Mouse (Mus musculus): ENCODE measurements at regions not wholly inside any gene's neighbourhood (a gene's known extent, or its start where the extent isn't known, plus 50 kb on each side); places are given as distances from the start of the nearest gene placed in this dataset.

- DNase-seq (ENCODE audit: low spot score), result no peak
Measured at GRCm38 (mm10) chr7:39750448-39750847, 232.9 kb downstream of the Zfp619 start.

GRCm38 (mm10) chr7:39764366-39764765 lies 246.8 kb downstream of the Zfp619 start:
- H3K9ac ChIP-seq (ENCODE audit: low read length), result no peak overlapping the region
- DNase-seq (ENCODE audit: low spot score) (no peak), ATAC-seq (replicated peaks; ENCODE audit: low FRiP score, low TSS enrichment, low read depth) (no peak)
- H3K4me2 ChIP-seq (ENCODE audit: low read length), result no peak overlapping the region
- H3K27ac ChIP-seq (ENCODE audit: low read depth), result no peak overlapping the region
- no peaks in the 10 kb centered on the region for H3K27me3 ChIP-seq (replicated peaks; ENCODE audit: control insufficient read depth, insufficient read depth, low read length)
- no peak overlapping the region for H3K4me3 ChIP-seq (ENCODE audit: low read depth, low read length)
- H3K9me3 ChIP-seq (ENCODE audit: control insufficient read depth, low read length), result no peaks in the 10 kb centered on the region
- no peaks in the 10 kb centered on the region for H3K36me3 ChIP-seq (ENCODE audit: control insufficient read depth, insufficient read depth, low read length)
- H3K4me1 ChIP-seq (replicated peaks; ENCODE audit: control insufficient read depth, insufficient read depth, low read length), result no peaks in the 10 kb centered on the region
- WGBS, result 85% methylated on average over 2 of the region's 2 CpGs

More at GRCm38 (mm10) chr7:39750448-39750847, 232.9 kb downstream of the Zfp619 start:
- Histone ChIP-seq H3K4me1 (replicated peaks; ENCODE audit: control insufficient read depth, insufficient read depth, low read length) (no peaks in the 10 kb centered on the region), H3K36me3 (ENCODE audit: control insufficient read depth, insufficient read depth, low read length) (no peaks in the 10 kb centered on the region), H3K4me3 (ENCODE audit: low read depth, low read length) (no peak overlapping the region), H3K27me3 (replicated peaks; ENCODE audit: control insufficient read depth, insufficient read depth, low read length) (no peaks in the 10 kb centered on the region), H3K9me3 (ENCODE audit: control insufficient read depth, low read length) (no peaks in the 10 kb centered on the region), H3K4me2 (ENCODE audit: low read length) (no peak overlapping the region), H3K9ac (ENCODE audit: low read length) (no peak overlapping the region), H3K27ac (ENCODE audit: low read depth) (no peak overlapping the region)
- 81% methylated on average over 7 of the region's 7 CpGs for WGBS
- no peak for ATAC-seq (replicated peaks; ENCODE audit: low FRiP score, low TSS enrichment, low read depth)

- Histone ChIP-seq H3K36me3 (ENCODE audit: control insufficient read depth, insufficient read depth, low read length) (no peaks in the 10 kb centered on the region), H3K4me3 (ENCODE audit: low read depth, low read length) (no peak overlapping the region), H3K9ac (ENCODE audit: low read length) (no peak overlapping the region), H3K9me3 (ENCODE audit: control insufficient read depth, low read length) (no peaks in the 10 kb centered on the region), H3K4me1 (replicated peaks; ENCODE audit: control insufficient read depth, insufficient read depth, low read length) (no peaks in the 10 kb centered on the region), H3K4me2 (ENCODE audit: low read length) (no peak overlapping the region), H3K27me3 (replicated peaks; ENCODE audit: control insufficient read depth, insufficient read depth, low read length) (no peaks in the 10 kb centered on the region), H3K27ac (ENCODE audit: low read depth) (no peak overlapping the region)
- DNase-seq (ENCODE audit: low spot score), result no peak
- WGBS, result 86% methylated on average over 5 of the region's 5 CpGs
- ATAC-seq (replicated peaks; ENCODE audit: low FRiP score, low TSS enrichment, low read depth), result no peak
Measured at GRCm38 (mm10) chr7:39765094-39765493, 247.5 kb downstream of the Zfp619 start.

GRCm38 (mm10) chr7:39773291-39773690 lies 255.7 kb downstream of the Zfp619 start:
- H3K4me2 ChIP-seq (ENCODE audit: low read length), result no peak overlapping the region
- H3K27me3 ChIP-seq (replicated peaks; ENCODE audit: control insufficient read depth, insufficient read depth, low read length), result no peaks in the 10 kb centered on the region
- no peak overlapping the region for H3K27ac ChIP-seq (ENCODE audit: low read depth)
- H3K9ac ChIP-seq (ENCODE audit: low read length), result no peak overlapping the region
- no peaks in the 10 kb centered on the region for H3K36me3 ChIP-seq (ENCODE audit: control insufficient read depth, insufficient read depth, low read length)
- no peaks in the 10 kb centered on the region for H3K4me1 ChIP-seq (replicated peaks; ENCODE audit: control insufficient read depth, insufficient read depth, low read length)
- H3K4me3 ChIP-seq (ENCODE audit: low read depth, low read length), result no peak overlapping the region
- no peak for DNase-seq (ENCODE audit: low spot score)
- WGBS, result 86% methylated on average over 6 of the region's 6 CpGs
- H3K9me3 ChIP-seq (ENCODE audit: control insufficient read depth, low read length), result no peaks in the 10 kb centered on the region
- no peak for ATAC-seq (replicated peaks; ENCODE audit: low FRiP score, low TSS enrichment, low read depth)

GRCm38 (mm10) chr7:39789321-39789720 lies 271.8 kb downstream of the Zfp619 start:
- Histone ChIP-seq H3K4me2 (ENCODE audit: low read length) (no peak overlapping the region), H3K4me1 (replicated peaks; ENCODE audit: control insufficient read depth, insufficient read depth, low read length) (no peaks in the 10 kb centered on the region), H3K27me3 (replicated peaks; ENCODE audit: control insufficient read depth, insufficient read depth, low read length) (no peaks in the 10 kb centered on the region), H3K27ac (ENCODE audit: low read depth) (no peak overlapping the region), H3K9me3 (ENCODE audit: control insufficient read depth, low read length) (no peaks in the 10 kb centered on the region), H3K9ac (ENCODE audit: low read length) (no peak overlapping the region), H3K36me3 (ENCODE audit: control insufficient read depth, insufficient read depth, low read length) (no peaks in the 10 kb centered on the region), H3K4me3 (ENCODE audit: low read depth, low read length) (no peak overlapping the region)
- ATAC-seq (replicated peaks; ENCODE audit: low FRiP score, low TSS enrichment, low read depth) (no peak), DNase-seq (ENCODE audit: low spot score) (no peak)
- 82% methylated on average over 4 of the region's 4 CpGs for WGBS

- WGBS, result 86% methylated on average over 4 of the region's 4 CpGs
- Histone ChIP-seq H3K9me3 (ENCODE audit: control insufficient read depth, low read length) (no peaks in the 10 kb centered on the region), H3K4me3 (ENCODE audit: low read depth, low read length) (no peak overlapping the region), H3K27me3 (replicated peaks; ENCODE audit: control insufficient read depth, insufficient read depth, low read length) (no peaks in the 10 kb centered on the region), H3K4me2 (ENCODE audit: low read length) (no peak overlapping the region), H3K9ac (ENCODE audit: low read length) (no peak overlapping the region), H3K36me3 (ENCODE audit: control insufficient read depth, insufficient read depth, low read length) (no peaks in the 10 kb centered on the region), H3K4me1 (replicated peaks; ENCODE audit: control insufficient read depth, insufficient read depth, low read length) (no peaks in the 10 kb centered on the region), H3K27ac (ENCODE audit: low read depth) (no peak overlapping the region)
- no peak for DNase-seq (ENCODE audit: low spot score)
- no peak for ATAC-seq (replicated peaks; ENCODE audit: low FRiP score, low TSS enrichment, low read depth)
Measured at GRCm38 (mm10) chr7:39789880-39790279, 272.3 kb downstream of the Zfp619 start.

- DNase-seq (ENCODE audit: low spot score), result no peak
- no peaks in the 10 kb centered on the region for H3K9me3 ChIP-seq (ENCODE audit: control insufficient read depth, low read length)
- 82% methylated on average over 3 of the region's 3 CpGs for WGBS
Measured at GRCm38 (mm10) chr7:39794751-39795150, 277.2 kb downstream of the Zfp619 start.

GRCm38 (mm10) chr7:39804276-39804675 lies 286.7 kb downstream of the Zfp619 start:
- Histone ChIP-seq H3K27me3 (replicated peaks; ENCODE audit: control insufficient read depth, insufficient read depth, low read length) (no peaks in the 10 kb centered on the region), H3K9ac (ENCODE audit: low read length) (no peak overlapping the region), H3K4me2 (ENCODE audit: low read length) (no peak overlapping the region), H3K27ac (ENCODE audit: low read depth) (no peak overlapping the region), H3K4me1 (replicated peaks; ENCODE audit: control insufficient read depth, insufficient read depth, low read length) (no peaks in the 10 kb centered on the region), H3K9me3 (ENCODE audit: control insufficient read depth, low read length) (no peaks in the 10 kb centered on the region), H3K36me3 (ENCODE audit: control insufficient read depth, insufficient read depth, low read length) (no peaks in the 10 kb centered on the region), H3K4me3 (ENCODE audit: low read depth, low read length) (no peak overlapping the region)
- DNase-seq (ENCODE audit: low spot score) (no peak), ATAC-seq (replicated peaks; ENCODE audit: low FRiP score, low TSS enrichment, low read depth) (no peak)
- 77% methylated on average over 3 of the region's 3 CpGs for WGBS

More at GRCm38 (mm10) chr7:39794751-39795150, 277.2 kb downstream of the Zfp619 start:
- Histone ChIP-seq H3K27ac (ENCODE audit: low read depth) (no peak overlapping the region), H3K4me2 (ENCODE audit: low read length) (no peak overlapping the region), H3K9ac (ENCODE audit: low read length) (no peak overlapping the region), H3K27me3 (replicated peaks; ENCODE audit: control insufficient read depth, insufficient read depth, low read length) (no peaks in the 10 kb centered on the region), H3K36me3 (ENCODE audit: control insufficient read depth, insufficient read depth, low read length) (no peaks in the 10 kb centered on the region), H3K4me1 (replicated peaks; ENCODE audit: control insufficient read depth, insufficient read depth, low read length) (no peaks in the 10 kb centered on the region), H3K4me3 (ENCODE audit: low read depth, low read length) (no peak overlapping the region)
- no peak for ATAC-seq (replicated peaks; ENCODE audit: low FRiP score, low TSS enrichment, low read depth)

GRCm38 (mm10) chr7:39818036-39818435 lies 300.5 kb downstream of the Zfp619 start:
- DNase-seq (ENCODE audit: low spot score) (no peak), ATAC-seq (replicated peaks; ENCODE audit: low FRiP score, low TSS enrichment, low read depth) (no peak)
- WGBS, result 38% methylated on average over 3 of the region's 3 CpGs
- no peaks in the 10 kb centered on the region for H3K36me3 ChIP-seq (ENCODE audit: control insufficient read depth, insufficient read depth, low read length)
- no peaks in the 10 kb centered on the region for H3K27me3 ChIP-seq (replicated peaks; ENCODE audit: control insufficient read depth, insufficient read depth, low read length)
- H3K4me2 ChIP-seq (ENCODE audit: low read length), result no peak overlapping the region
- H3K9me3 ChIP-seq (ENCODE audit: control insufficient read depth, low read length), result no peaks in the 10 kb centered on the region
- no peak overlapping the region for H3K9ac ChIP-seq (ENCODE audit: low read length)
- H3K4me3 ChIP-seq (ENCODE audit: low read depth, low read length), result no peak overlapping the region
- no peak overlapping the region for H3K27ac ChIP-seq (ENCODE audit: low read depth)
- H3K4me1 ChIP-seq (replicated peaks; ENCODE audit: control insufficient read depth, insufficient read depth, low read length), result no peaks in the 10 kb centered on the region

Measured in intestine, embryonic 14.5 days (tissue).